Mouse (Mus musculus): ENCODE measurements around the gene Kcnk18.

DNA sequence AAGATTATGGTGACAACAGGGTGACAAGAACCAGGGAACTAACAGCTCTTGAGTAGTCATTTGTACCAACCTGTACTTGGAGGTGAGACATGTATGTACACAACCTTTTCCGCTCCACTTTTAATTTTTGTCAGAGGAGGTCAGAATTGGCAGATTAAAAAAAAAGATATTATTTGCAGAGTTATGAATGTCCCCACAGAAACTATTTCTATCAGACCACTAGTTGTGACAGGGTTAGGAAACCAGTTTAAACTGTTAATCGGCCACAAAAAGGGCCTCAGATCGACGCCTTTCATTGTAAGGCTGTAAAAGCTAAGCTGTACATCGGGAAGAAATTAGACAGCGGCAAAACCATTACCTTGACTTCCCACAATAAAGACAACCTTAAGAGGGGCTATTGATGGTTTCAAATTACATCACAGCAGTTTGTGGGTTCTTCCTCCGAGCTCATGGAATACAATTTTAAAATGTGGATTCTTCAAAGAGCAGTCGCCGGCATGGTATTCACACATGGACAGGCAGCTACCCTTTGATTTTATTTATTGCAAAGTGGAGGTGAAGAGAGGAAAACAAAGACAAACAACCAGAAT, 23.7 kb upstream of the Kcnk18 start:
- TF ChIP-seq CTCF (IDR thresholded peaks at IDR 0.05; ENCODE audit: low read depth) (no peak), EP300 (optimal IDR thresholded peaks at IDR 0.05) (no peak)
